Mouse (Mus musculus) embryonic facial prominence, embryonic 11.5 days (tissue): ENCODE data around the gene Wdr70. TPM values are rescaled to one million over a fixed set of nuclear protein-coding genes. Genes with fewer than 3 reads are reported as not detected.
"Not testable (repeated sequence)": the region's sequence is repeated elsewhere in the genome, so short reads cannot be mapped to it uniquely, and the experiment has no call there.

ENCODE experiments used
- ATAC-seq: fragments of 200-750 bp; cut with Nextera tagmentation; replicated peaks from 2 replicates; pipeline ENCODE4 v1.8.0; 2017; ENCODE audit warnings: low read depth; ENCODE audit not compliant: insufficient number of reproducible peaks, low FRiP score, low TSS enrichment
- DNase-seq: peaks from one replicate; pipeline ENCODE4 v3.0.0-alpha.2; 2015; ENCODE audit warnings: low spot score
- H3K27ac ChIP-seq: fragments of 300-500 bp; sonication (generic); replicated peaks from 2 replicates; pipeline ENCODE4 v1.5.1; 2014; ENCODE audit warnings: mild to moderate bottlenecking, low read depth, low read length, control low read depth
- H3K27me3 ChIP-seq: fragments of 300-500 bp; sonication (generic); 2 replicates; pipeline ENCODE4 v1.6.1; 2014; ENCODE audit warnings: mild to moderate bottlenecking, low read length, moderate library complexity, mixed read lengths; ENCODE audit not compliant: control insufficient read depth, insufficient read depth
- H3K36me3 ChIP-seq: fragments of 300-500 bp; sonication (generic); replicated peaks from 2 replicates; pipeline ENCODE4 v1.6.1; 2014; ENCODE audit warnings: low read depth, mild to moderate bottlenecking, low read length, moderate library complexity, mixed read lengths; ENCODE audit not compliant: control insufficient read depth, insufficient read depth
- H3K4me1 ChIP-seq: fragments of 300-500 bp; sonication (generic); 2 replicates; pipeline ENCODE4 v1.6.1; 2014; ENCODE audit warnings: low read length, mixed read lengths; ENCODE audit not compliant: control insufficient read depth, insufficient read depth
- H3K4me2 ChIP-seq: fragments of 300-500 bp; sonication (generic); 2 replicates; pipeline ENCODE4 v1.6.1; 2014; ENCODE audit warnings: low read depth, mild to moderate bottlenecking, control low read depth, low read length, moderate library complexity
- H3K4me3 ChIP-seq: fragments of 300-500 bp; sonication (generic); 2 replicates; pipeline ENCODE4 v1.5.1; 2014; ENCODE audit warnings: low read depth, low read length, control low read depth
- H3K9ac ChIP-seq: fragments of 300-500 bp; sonication (generic); replicated peaks from 2 replicates; pipeline ENCODE4 v1.6.1; 2014; ENCODE audit warnings: mild to moderate bottlenecking, control low read depth, low read length
- H3K9me3 ChIP-seq: fragments of 300-500 bp; sonication (generic); replicated peaks from 2 replicates; pipeline ENCODE4 v1.6.1; 2016; ENCODE audit warnings: mild to moderate bottlenecking, low read length, inconsistent platforms, mixed read lengths; ENCODE audit not compliant: control insufficient read depth
- WGBS: fragments of 180-500 bp; shearing (Covaris S2); extraction: QIAGEN DNeasy Blood & Tissue Kit; methylation state at CpG from one replicate; pipeline ENCODE4 v1.1.7; 2014; 5-methylcytosine and 5-hydroxymethylcytosine counted together
- polyA plus RNA-seq: library from polyadenylated mRNA; unstranded; fragments of >200 nt; fragmentation: Nextera tagmentation; extraction: Ambion mirVana; gene quantifications from 2 replicates; pipeline ENCODE4 v1.2.1, GENCODE M21; 2014

The Wdr70 gene
- polyA plus RNA-seq, 1 experiment from 2014 or later: 68.8 TPM

GRCm38 (mm10) chr15:8073159-8073558, 25.9 kb downstream of the Wdr70 start:
- H3K27ac ChIP-seq, H3K4me2 ChIP-seq, H3K27me3 ChIP-seq, H3K9ac ChIP-seq, DNase-seq, H3K4me3 ChIP-seq, H3K36me3 ChIP-seq, ATAC-seq, H3K4me1 ChIP-seq, H3K9me3 ChIP-seq: not testable (repeated sequence)
- 97% methylated on average over 3 of the region's 3 CpGs for WGBS

GRCm38 (mm10) chr15:8065221-8065620, 33.8 kb downstream of the Wdr70 start:
- no peaks in the 10 kb centered on the region for H3K36me3 ChIP-seq

GRCm38 (mm10) chr15:8051177-8051576, 47.8 kb downstream of the Wdr70 start:
- no peaks in the 10 kb centered on the region for H3K36me3 ChIP-seq
- H3K4me2 ChIP-seq: no peak overlapping the region
- H3K4me1 ChIP-seq: no peaks in the 10 kb centered on the region
- H3K9ac ChIP-seq: no peak overlapping the region
- H3K27me3 ChIP-seq: no peaks in the 10 kb centered on the region
- no peaks in the 10 kb centered on the region for H3K9me3 ChIP-seq
- no peak overlapping the region for H3K27ac ChIP-seq
- WGBS: 88% methylated on average over 3 of the region's 3 CpGs
- ATAC-seq (no peak), DNase-seq (no peak)
- no peak overlapping the region for H3K4me3 ChIP-seq

More at GRCm38 (mm10) chr15:8065221-8065620, 33.8 kb downstream of the Wdr70 start:
- Histone ChIP-seq H3K4me3 (no peak overlapping the region), H3K9ac (no peak overlapping the region), H3K27me3 (no peaks in the 10 kb centered on the region), H3K4me2 (no peak overlapping the region), H3K27ac (no peak overlapping the region), H3K9me3 (no peaks in the 10 kb centered on the region), H3K4me1 (no peaks in the 10 kb centered on the region)
- ATAC-seq: no peak
- 78% methylated on average over 6 of the region's 6 CpGs for WGBS
- no peak for DNase-seq

GRCm38 (mm10) chr15:8039834-8040233, 59.2 kb downstream of the Wdr70 start:
- Histone ChIP-seq H3K4me3 (no peak overlapping the region), H3K9me3 (no peaks in the 10 kb centered on the region), H3K27ac (no peak overlapping the region), H3K36me3 (no peaks in the 10 kb centered on the region), H3K9ac (no peak overlapping the region), H3K4me1 (no peaks in the 10 kb centered on the region), H3K27me3 (no peaks in the 10 kb centered on the region), H3K4me2 (no peak overlapping the region)
- ATAC-seq (no peak), DNase-seq (no peak)
- 80% methylated on average over 4 of the region's 4 CpGs for WGBS

GRCm38 (mm10) chr15:8038457-8038856, 60.6 kb downstream of the Wdr70 start:
- Histone ChIP-seq H3K4me3 (no peak overlapping the region), H3K36me3 (no peaks in the 10 kb centered on the region), H3K4me1 (no peaks in the 10 kb centered on the region), H3K27me3 (no peaks in the 10 kb centered on the region), H3K9me3 (no peaks in the 10 kb centered on the region), H3K27ac (no peak overlapping the region), H3K4me2 (no peak overlapping the region), H3K9ac (no peak overlapping the region)
- 84% methylated on average over 5 of the region's 5 CpGs for WGBS
- no peak for DNase-seq
- no peak for ATAC-seq

- WGBS: 69% methylated on average over 3 of the region's 3 CpGs
- H3K9ac ChIP-seq: no peak overlapping the region
- no peaks in the 10 kb centered on the region for H3K27me3 ChIP-seq
- H3K9me3 ChIP-seq: no peaks in the 10 kb centered on the region
- H3K4me2 ChIP-seq: no peak overlapping the region
- ATAC-seq (no peak), DNase-seq (no peak)
- no peaks in the 10 kb centered on the region for H3K4me1 ChIP-seq
- no peak overlapping the region for H3K4me3 ChIP-seq
- H3K36me3 ChIP-seq: no peaks in the 10 kb centered on the region
- H3K27ac ChIP-seq: no peak overlapping the region
Measured at GRCm38 (mm10) chr15:8037825-8038224, 61.2 kb downstream of the Wdr70 start.

- Histone ChIP-seq H3K4me2 (no peak overlapping the region), H3K4me3 (no peak overlapping the region), H3K27ac (no peak overlapping the region), H3K9me3 (no peaks in the 10 kb centered on the region), H3K4me1 (no peaks in the 10 kb centered on the region), H3K27me3 (no peaks in the 10 kb centered on the region), H3K36me3 (no peaks in the 10 kb centered on the region), H3K9ac (no peak overlapping the region)
- no peak for DNase-seq
- WGBS: 82% methylated on average over 7 of the region's 7 CpGs
- ATAC-seq: no peak
Measured at GRCm38 (mm10) chr15:8031211-8031610, 67.8 kb downstream of the Wdr70 start.

- WGBS: 89% methylated on average over 3 of the region's 3 CpGs
- ATAC-seq: no peak
Measured at GRCm38 (mm10) chr15:8030643-8031042, 68.4 kb downstream of the Wdr70 start.

More at GRCm38 (mm10) chr15:8030643-8031042, 68.4 kb downstream of the Wdr70 start:
- Histone ChIP-seq H3K4me2 (no peak overlapping the region), H3K9me3 (no peaks in the 10 kb centered on the region), H3K4me1 (no peaks in the 10 kb centered on the region), H3K27ac (no peak overlapping the region), H3K9ac (no peak overlapping the region), H3K36me3 (no peaks in the 10 kb centered on the region), H3K4me3 (no peak overlapping the region), H3K27me3 (no peaks in the 10 kb centered on the region)
- no peak for DNase-seq
